Mouse (Mus musculus) midbrain, embryonic 13.5 days (tissue): ENCODE measurements around the gene Mbd6. TPM values are rescaled to one million over a fixed set of nuclear protein-coding genes. Genes with fewer than 3 reads are reported as not detected.
"Not testable (repeated sequence)": the region's sequence is repeated elsewhere in the genome, so short reads cannot be mapped to it uniquely, and the experiment has no call there.

Experiments
- ATAC-seq: fragments of 200-750 bp; cut with Nextera tagmentation; 2 replicates; pipeline ENCODE4 v1.8.0; 2017; ENCODE audit warnings: mild to moderate bottlenecking, moderate TSS enrichment, moderate library complexity
- H3K27ac ChIP-seq: fragments of 300-500 bp; sonication (generic); 2 replicates; pipeline ENCODE4 v1.5.1; 2015; ENCODE audit warnings: inconsistent platforms, mild to moderate bottlenecking, moderate library complexity
- H3K27me3 ChIP-seq: fragments of 300-500 bp; sonication (generic); 2 replicates; pipeline ENCODE4 v1.6.1; 2015; ENCODE audit warnings: mild to moderate bottlenecking, inconsistent platforms
- H3K36me3 ChIP-seq: fragments of 300-500 bp; sonication (generic); 2 replicates; pipeline ENCODE4 v1.6.1; 2015; ENCODE audit warnings: mild to moderate bottlenecking, inconsistent platforms
- H3K4me1 ChIP-seq: fragments of 300-500 bp; sonication (generic); replicated peaks from 2 replicates; pipeline ENCODE4 v1.6.1; 2015; ENCODE audit warnings: inconsistent platforms
- H3K4me2 ChIP-seq: fragments of 300-500 bp; sonication (generic); replicated peaks from 2 replicates; pipeline ENCODE4 v1.6.1; 2015; ENCODE audit warnings: moderate library complexity, mild to moderate bottlenecking, inconsistent platforms
- H3K4me3 ChIP-seq: fragments of 300-500 bp; sonication (generic); replicated peaks from 2 replicates; pipeline ENCODE4 v1.5.1; 2015; ENCODE audit warnings: mild to moderate bottlenecking, inconsistent platforms
- H3K9ac ChIP-seq: fragments of 300-500 bp; sonication (generic); replicated peaks from 2 replicates; pipeline ENCODE4 v1.6.1; 2015; ENCODE audit warnings: mild to moderate bottlenecking, inconsistent platforms
- H3K9me3 ChIP-seq: fragments of 300-500 bp; sonication (generic); 2 replicates; pipeline ENCODE4 v1.6.1; 2016; ENCODE audit warnings: mild to moderate bottlenecking, inconsistent platforms
- WGBS: fragments of 180-500 bp; shearing (Covaris S2); methylation state at CpG from one replicate; pipeline ENCODE4 v1.1.7; 2015; 5-methylcytosine and 5-hydroxymethylcytosine counted together
- polyA plus RNA-seq: library from polyadenylated mRNA; unstranded; fragments of >200 nt; fragmentation: Nextera tagmentation; extraction: Ambion mirVana; gene quantifications from 2 replicates; pipeline ENCODE4 v1.2.1, GENCODE M21; 2015

Mbd6 gene
- polyA plus RNA-seq, 1 experiment from 2014 or later: 16.5 TPM

GRCm38 (mm10) chr10:127311476-127312355 is 22.9 kb upstream of the Mbd6 start, which contains the start of gene Mars:
Gene Mars (minus strand): TSS chr10:127311786.
- Histone ChIP-seq H3K4me2 (peak within 1 kb of the TSS; percentile 70), H3K4me1 (peaks cover 9% of the 10 kb centered on the region), H3K9ac (peak within 1 kb of the TSS; percentile 80), H3K9me3 (no peaks in the 10 kb centered on the region), H3K36me3 (peaks cover 29% of the 10 kb centered on the region), H3K27ac (peak within 1 kb of the TSS; percentile 78), H3K4me3 (peak within 1 kb of the TSS; percentile 78), H3K27me3 (no peaks in the 10 kb centered on the region)
- peak; percentile 98 for ATAC-seq
- under 1% methylated on average over 65 of the region's 65 CpGs for WGBS

DNA sequence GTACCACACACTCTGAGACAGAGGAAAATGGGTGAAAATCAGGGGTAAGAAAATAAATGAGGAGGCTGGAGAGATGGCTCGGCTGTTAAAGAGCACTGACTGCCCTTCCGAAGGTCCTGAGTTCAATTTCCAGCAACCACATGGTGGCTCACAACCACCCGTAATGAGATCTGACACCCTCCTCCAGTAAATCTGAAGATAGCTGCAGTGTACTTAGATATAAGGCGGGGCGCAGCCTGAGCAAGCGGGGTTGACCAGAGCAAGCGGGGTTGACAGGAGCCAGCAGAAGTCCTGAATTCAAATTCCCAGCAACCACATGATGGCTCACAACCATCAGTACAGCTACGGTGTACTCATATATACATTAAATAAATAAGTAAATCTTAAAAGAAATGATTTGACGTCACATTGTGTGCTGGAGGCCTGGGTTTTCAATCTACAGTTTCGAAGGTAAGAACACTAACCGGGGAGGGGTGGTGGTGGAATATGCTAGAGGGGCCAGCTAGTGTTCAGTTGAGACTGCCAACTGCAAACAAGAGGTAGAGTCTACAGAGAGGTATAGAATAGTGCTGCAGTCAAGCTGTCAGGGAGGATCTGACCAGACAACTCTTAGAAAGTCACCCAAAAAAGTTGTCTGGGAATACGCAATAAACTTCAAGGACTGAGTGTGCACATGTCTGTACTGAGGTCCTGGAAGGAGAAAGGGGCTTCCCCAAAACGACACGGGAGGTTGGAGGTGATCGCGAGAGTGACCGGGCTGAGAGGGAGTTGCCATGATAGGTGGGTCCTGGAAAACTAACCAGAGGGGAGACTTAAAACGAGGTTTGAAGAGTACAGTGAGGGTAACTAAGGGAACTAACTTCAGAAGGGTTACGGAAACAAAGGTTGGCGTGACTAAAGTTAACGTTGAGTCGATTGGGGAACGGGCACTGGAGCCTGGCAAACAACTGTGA is 22.0 kb upstream of the Mbd6 start:
- peaks cover 9% of the 10 kb centered on the region for H3K4me1 ChIP-seq
- H3K36me3 ChIP-seq: peaks cover 38% of the 10 kb centered on the region
- 41% methylated on average over 23 of the region's 23 CpGs for WGBS
- no peaks in the 10 kb centered on the region for H3K9me3 ChIP-seq
- no peak; the same call in 1 of the 2 replicates for ATAC-seq
- no peaks in the 10 kb centered on the region for H3K27me3 ChIP-seq
- peak overlapping the region; percentile 80 for H3K9ac ChIP-seq
- peak overlapping the region; percentile 70 for H3K4me2 ChIP-seq
- peak overlapping the region; percentile 78; the same call in 1 of the 2 replicates for H3K27ac ChIP-seq
- peak overlapping the region; percentile 78 for H3K4me3 ChIP-seq

GRCm38 (mm10) chr10:127309167-127309566 is 20.3 kb upstream of the Mbd6 start:
- H3K4me2 ChIP-seq, H3K9me3 ChIP-seq, H3K9ac ChIP-seq, H3K27ac ChIP-seq, H3K27me3 ChIP-seq, H3K4me3 ChIP-seq, H3K4me1 ChIP-seq, ATAC-seq: not testable (repeated sequence)
- 93% methylated on average over 3 of the region's 3 CpGs for WGBS
- H3K36me3 ChIP-seq: peaks cover 54% of the 10 kb centered on the region

- Histone ChIP-seq H3K9ac (no peak overlapping the region), H3K27ac (no peak overlapping the region), H3K36me3 (peaks cover 93% of the 10 kb centered on the region), H3K4me3 (no peak overlapping the region), H3K4me1 (no peaks in the 10 kb centered on the region), H3K4me2 (no peak overlapping the region), H3K9me3 (no peaks in the 10 kb centered on the region), H3K27me3 (no peaks in the 10 kb centered on the region)
- WGBS: 92% methylated on average over 11 of the region's 11 CpGs
- no peak for ATAC-seq
These were observed 14.3 kb upstream of the Mbd6 start for GRCm38 (mm10) chr10:127303136-127303535.

- no peak for ATAC-seq
- no peak overlapping the region for H3K27ac ChIP-seq
- no peaks in the 10 kb centered on the region for H3K4me1 ChIP-seq
- H3K27me3 ChIP-seq: no peaks in the 10 kb centered on the region
- 95% methylated on average over 6 of the region's 6 CpGs for WGBS
- no peak overlapping the region for H3K4me3 ChIP-seq
- H3K9me3 ChIP-seq: no peaks in the 10 kb centered on the region
- H3K9ac ChIP-seq: no peak overlapping the region
- no peak overlapping the region for H3K4me2 ChIP-seq
- peaks cover 93% of the 10 kb centered on the region for H3K36me3 ChIP-seq
These were observed 11.5 kb upstream of the Mbd6 start for GRCm38 (mm10) chr10:127300361-127300760.

DNA sequence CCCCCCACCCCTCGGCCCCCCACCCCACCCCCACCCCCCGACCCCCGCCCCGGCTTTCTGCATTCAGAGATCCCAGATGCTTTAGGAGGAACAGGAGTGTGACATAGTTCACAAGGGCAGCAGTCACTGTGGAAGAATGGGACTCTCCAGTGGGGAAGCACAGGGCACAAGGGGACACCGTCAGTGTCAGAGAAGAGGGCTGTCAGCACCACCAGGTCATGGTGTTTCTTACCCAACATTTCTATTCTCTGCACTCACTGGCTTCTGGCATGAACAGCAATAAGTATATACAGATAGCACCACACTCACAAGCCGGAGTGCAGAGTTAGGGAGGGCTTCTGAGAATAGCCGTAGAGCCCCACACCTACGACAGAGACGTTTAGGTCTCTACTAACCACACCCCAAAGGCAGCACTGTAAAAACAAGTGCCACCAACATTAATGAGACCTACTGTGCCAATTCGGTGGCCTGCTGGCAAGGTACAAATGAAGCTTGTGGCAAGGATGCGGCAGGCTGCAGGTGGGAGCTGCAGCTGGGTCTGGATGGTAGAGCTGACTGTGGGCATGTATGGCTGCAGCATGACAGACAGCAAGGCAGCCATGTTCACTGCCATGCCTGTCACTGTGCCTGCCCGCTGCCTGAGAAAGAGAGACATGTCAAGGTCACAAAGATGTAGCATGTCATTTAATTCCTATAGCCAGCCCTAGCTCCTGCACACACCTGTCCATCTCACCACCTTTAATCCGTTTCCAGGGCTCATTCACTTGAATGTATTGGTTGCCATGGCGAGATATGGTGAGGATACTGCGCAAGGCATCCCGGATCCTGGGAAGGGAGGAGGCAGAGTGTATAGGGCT is 8.4 kb upstream of the Mbd6 start:
- ATAC-seq: no peak
- Histone ChIP-seq H3K27me3 (no peaks in the 10 kb centered on the region), H3K9me3 (no peaks in the 10 kb centered on the region), H3K4me3 (no peak overlapping the region), H3K27ac (no peak overlapping the region), H3K36me3 (peaks cover 85% of the 10 kb centered on the region), H3K4me1 (peaks cover 12% of the 10 kb centered on the region), H3K9ac (no peak overlapping the region), H3K4me2 (no peak overlapping the region)
- WGBS: 93% methylated on average over 16 of the region's 16 CpGs

GRCm38 (mm10) chr10:127295986-127296794 is 7.4 kb upstream of the Mbd6 start:
- Histone ChIP-seq H3K36me3 (peaks cover 76% of the 10 kb centered on the region), H3K27me3 (no peaks in the 10 kb centered on the region), H3K27ac (no peak overlapping the region), H3K4me2 (no peak overlapping the region), H3K9me3 (no peaks in the 10 kb centered on the region), H3K9ac (no peak overlapping the region), H3K4me1 (peaks cover 23% of the 10 kb centered on the region), H3K4me3 (no peak overlapping the region)
- ATAC-seq: no peak
- WGBS: 93% methylated on average over 24 of the region's 24 CpGs

DNA sequence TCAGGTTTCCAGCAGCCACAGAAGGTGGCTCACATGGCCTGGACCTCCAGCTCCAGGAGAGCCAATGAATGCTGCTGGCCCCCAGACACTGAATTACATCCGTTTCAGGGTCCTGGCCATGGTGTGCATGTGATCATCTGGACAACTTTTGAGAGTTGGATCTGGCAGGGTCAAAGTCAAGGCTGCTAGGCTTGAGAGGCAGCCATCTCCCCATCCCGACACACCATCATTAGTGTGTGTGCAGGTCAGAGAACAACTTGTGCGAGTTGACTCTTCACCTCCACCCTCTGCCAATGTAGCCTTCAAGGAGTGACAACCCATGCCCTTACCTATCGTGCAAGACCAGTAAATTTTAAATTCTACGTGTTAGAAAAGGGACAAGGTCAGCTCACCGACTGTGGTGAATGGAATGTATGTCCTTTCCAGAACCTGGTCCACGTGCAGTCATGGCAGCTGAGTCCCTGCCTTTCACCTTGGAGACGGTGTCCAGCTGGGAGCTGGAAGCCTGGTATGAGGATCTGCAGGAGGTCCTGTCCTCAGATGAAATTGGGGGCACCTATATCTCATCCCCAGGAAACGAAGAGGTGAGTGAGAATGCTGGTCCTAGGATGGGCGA is 6.2 kb upstream of the Mbd6 start:
- H3K4me1 ChIP-seq: peaks cover 26% of the 10 kb centered on the region
- 95% methylated on average over 10 of the region's 10 CpGs for WGBS
- no peaks in the 10 kb centered on the region for H3K9me3 ChIP-seq
- no peak overlapping the region for H3K27ac ChIP-seq
- ATAC-seq: no peak
- no peaks in the 10 kb centered on the region for H3K27me3 ChIP-seq
- H3K4me3 ChIP-seq: no peak overlapping the region
- H3K36me3 ChIP-seq: peaks cover 64% of the 10 kb centered on the region
- no peak overlapping the region for H3K9ac ChIP-seq
- H3K4me2 ChIP-seq: no peak overlapping the region

DNA sequence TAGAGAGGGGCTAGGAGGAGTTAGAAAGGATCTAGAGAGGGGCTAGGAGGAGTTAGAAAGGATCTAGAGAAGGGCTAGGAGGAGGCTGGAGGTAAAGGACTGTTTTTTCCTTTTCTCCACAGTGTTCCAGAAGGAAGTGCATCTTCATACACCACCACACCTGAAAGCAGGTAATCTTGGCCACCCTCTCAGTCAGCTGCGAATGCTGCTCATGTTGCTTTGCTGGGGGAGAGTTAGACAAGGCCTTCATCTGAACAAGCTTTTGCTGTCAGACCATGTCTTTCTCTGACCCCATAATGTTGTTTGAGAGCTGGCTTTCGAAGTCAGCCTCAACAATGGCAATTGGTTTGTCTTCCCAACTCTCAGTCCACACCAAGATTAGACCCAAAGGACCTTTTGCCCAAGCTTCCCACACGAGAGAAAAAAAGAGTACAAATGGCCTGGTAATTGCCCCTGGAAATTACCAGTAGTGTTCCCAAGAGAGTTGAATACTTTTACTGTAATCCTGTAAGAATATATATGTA is 4.8 kb upstream of the Mbd6 start:
- H3K9me3 ChIP-seq: no peaks in the 10 kb centered on the region
- peaks cover 35% of the 10 kb centered on the region for H3K4me1 ChIP-seq
- H3K27me3 ChIP-seq: no peaks in the 10 kb centered on the region
- no peak overlapping the region for H3K4me2 ChIP-seq
- H3K4me3 ChIP-seq: no peak overlapping the region
- ATAC-seq: no peak
- H3K36me3 ChIP-seq: peaks cover 51% of the 10 kb centered on the region
- no peak overlapping the region for H3K27ac ChIP-seq
- no peak overlapping the region for H3K9ac ChIP-seq
- 90% methylated on average over 3 of the region's 3 CpGs for WGBS

GRCm38 (mm10) chr10:127292987-127293538 is 4.2 kb upstream of the Mbd6 start:
- Histone ChIP-seq H3K4me1 (peaks cover 37% of the 10 kb centered on the region), H3K9me3 (no peaks in the 10 kb centered on the region), H3K36me3 (peaks cover 50% of the 10 kb centered on the region), H3K27me3 (no peaks in the 10 kb centered on the region), H3K4me3 (no peak overlapping the region), H3K4me2 (no peak overlapping the region), H3K27ac (no peak overlapping the region), H3K9ac (no peak overlapping the region)
- WGBS: 89% methylated on average over 6 of the region's 6 CpGs
- ATAC-seq: no peak
